Mouse (Mus musculus): ENCODE measurements around the gene Hnrnpk.

- TF ChIP-seq CTCF (conservative IDR thresholded peaks at IDR 0.05; ENCODE audit: insufficient read depth, insufficient read length, low read depth, low read length): no peak
- TF ChIP-seq POLR2A (IDR thresholded peaks at IDR 0.05; ENCODE audit: low read depth, low read length): no peak
Measured at GRCm38 (mm10) chr13:58366373-58366772, 36.8 kb downstream of the Hnrnpk start.
